Mouse (Mus musculus): ENCODE measurements around the gene Brinp1. TPM values are rescaled to one million over a fixed set of nuclear protein-coding genes. Genes with fewer than 3 reads are reported as not detected.

Brinp1 gene
- polyA plus RNA-seq (2012; rRNA removed) (9.0 and 9.5 TPM in 2 replicates), polyA plus RNA-seq (2014; fragmentation: Nextera tagmentation; extraction: Ambion mirVana) (15.2 and 18.6 TPM in 2 replicates)

DNA sequence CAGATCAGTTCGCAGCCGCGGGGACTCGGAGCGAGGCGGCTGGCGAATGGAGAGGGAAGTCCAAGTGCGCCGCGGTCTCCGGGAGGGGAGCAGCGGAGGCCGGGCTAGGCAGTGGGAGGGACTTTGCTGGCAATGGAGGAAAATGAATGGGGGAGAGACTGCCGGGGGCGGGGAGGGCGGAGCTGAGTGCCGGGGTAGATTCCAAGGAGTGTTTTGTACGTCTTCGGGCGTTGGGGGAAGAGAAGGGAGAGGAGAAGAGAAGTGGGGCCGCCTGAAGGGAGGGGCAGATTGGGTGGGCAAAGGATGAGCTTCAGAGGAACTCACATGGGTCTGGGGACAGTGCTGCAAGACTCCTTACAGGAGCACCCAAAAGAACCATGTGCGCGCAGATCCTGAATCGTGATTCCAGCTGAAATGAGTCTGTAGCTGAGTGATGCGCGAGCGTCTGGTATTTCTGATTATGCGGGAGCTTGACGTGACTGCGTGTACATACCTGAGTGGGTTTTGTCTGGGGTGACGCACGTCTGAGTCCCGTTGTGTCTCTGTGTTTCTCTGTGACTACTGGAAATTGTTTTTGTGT, at the start of gene Brinp1:
Gene Brinp1 (minus strand): TSS at position 76 of the 580 bp plus-strand sequence.
- no peak for TF ChIP-seq POLR2A (IDR thresholded peaks at IDR 0.05; ENCODE audit: borderline replicate concordance, extremely low read depth, insufficient read depth, insufficient read length)
- Histone ChIP-seq H3K27me3 (ENCODE audit: control insufficient read depth, insufficient read depth, low read length) (peaks cover 15% of the 10 kb centered on the region; the same call in 1 of the 2 replicates), H3K4me2 (replicated peaks; ENCODE audit: low read depth, low read length, severe bottlenecking) (peak within 1 kb of the TSS; percentile 83), H3K4me3 (replicated peaks; ENCODE audit: low read length) (peak within 1 kb of the TSS; percentile 50), H3K27ac (replicated peaks; ENCODE audit: low read depth, low read length) (no peak within 1 kb of the TSS), H3K9me3 (ENCODE audit: control insufficient read depth, low read length) (no peaks in the 10 kb centered on the region), H3K36me3 (ENCODE audit: control insufficient read depth, insufficient read depth, low read length) (no peaks in the 10 kb centered on the region), H3K4me1 (ENCODE audit: control insufficient read depth, insufficient read depth, low read length) (0 out of 2 replicates have a peak, but pooled peaks cover 3% of the 10 kb centered on the region), H3K9ac (ENCODE audit: low read depth, low read length, severe bottlenecking) (peak within 1 kb of the TSS; percentile 52)
- WGBS: 2% methylated on average over 33 of the region's 33 CpGs
- peak; percentile 86 for ATAC-seq (ENCODE audit: low FRiP score, low read depth)
- peak; percentile 73 for DNase-seq (ENCODE audit: low spot score)

DNA sequence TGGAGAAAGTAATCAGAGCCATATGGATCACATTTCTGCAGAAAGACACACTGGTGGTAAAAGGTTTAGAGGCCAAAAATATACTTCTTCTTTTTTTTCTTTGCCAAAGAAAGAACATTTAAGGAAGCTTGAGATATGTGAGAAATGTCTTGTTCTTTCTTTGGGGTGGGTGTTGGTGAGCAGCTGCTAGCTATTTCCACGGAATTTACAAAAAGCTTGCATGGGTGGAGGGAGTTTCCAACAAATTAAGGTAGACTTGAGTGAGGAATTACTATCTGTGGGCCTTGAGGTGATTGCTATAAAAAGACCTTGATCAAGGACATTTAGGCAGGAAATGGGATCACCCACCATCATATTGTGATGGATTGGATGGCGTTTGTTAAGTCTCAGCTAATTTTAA, 3.1 kb upstream of the Brinp1 start:
- no peak for ATAC-seq (ENCODE audit: low FRiP score, low read depth)
- WGBS: 65% methylated on average over 2 of the region's 2 CpGs

DNA sequence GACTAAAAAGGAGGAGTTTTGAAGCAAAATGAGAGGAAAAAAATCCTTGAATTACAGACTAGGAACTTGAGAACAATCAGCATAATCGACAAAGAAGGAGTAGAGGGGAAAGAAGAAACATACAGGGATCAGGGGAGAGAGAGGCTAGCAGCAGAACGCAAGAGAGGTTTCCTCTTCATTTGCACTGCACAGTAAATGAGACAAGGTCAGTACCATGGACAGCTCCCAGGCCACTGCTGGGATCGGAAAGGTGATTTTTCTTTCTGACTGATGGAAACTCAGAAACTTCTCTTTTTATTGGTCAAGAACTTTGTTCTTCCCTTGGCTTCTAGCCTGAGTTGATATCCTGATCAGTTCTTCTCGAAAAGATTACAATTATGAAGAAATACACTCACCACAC, 1.4 kb upstream of the Brinp1 start:
- Histone ChIP-seq H3K4me2 (replicated peaks; ENCODE audit: low read depth, low read length, severe bottlenecking) (no peak overlapping the region), H3K27me3 (ENCODE audit: control insufficient read depth, insufficient read depth, low read length) (peaks cover 15% of the 10 kb centered on the region; the same call in 1 of the 2 replicates), H3K4me1 (ENCODE audit: control insufficient read depth, insufficient read depth, low read length) (0 out of 2 replicates have a peak, but pooled peaks cover 3% of the 10 kb centered on the region), H3K27ac (replicated peaks; ENCODE audit: low read depth, low read length) (no peak overlapping the region), H3K36me3 (ENCODE audit: control insufficient read depth, insufficient read depth, low read length) (no peaks in the 10 kb centered on the region), H3K4me3 (replicated peaks; ENCODE audit: low read length) (no peak overlapping the region), H3K9me3 (ENCODE audit: control insufficient read depth, low read length) (no peaks in the 10 kb centered on the region), H3K9ac (ENCODE audit: low read depth, low read length, severe bottlenecking) (no peak overlapping the region)
- DNase-seq (ENCODE audit: low spot score) (peak; percentile 90), ATAC-seq (ENCODE audit: low FRiP score, low read depth) (no peak)
- no peak for TF ChIP-seq POLR2A (IDR thresholded peaks at IDR 0.05; ENCODE audit: borderline replicate concordance, extremely low read depth, insufficient read depth, insufficient read length)
- WGBS: 8% methylated on average over 4 of the region's 4 CpGs

More for the DNA sequence above, 3.1 kb upstream of the Brinp1 start:
- Histone ChIP-seq H3K4me1 (ENCODE audit: control insufficient read depth, insufficient read depth, low read length) (0 out of 2 replicates have a peak, but pooled peaks cover 3% of the 10 kb centered on the region), H3K4me3 (replicated peaks; ENCODE audit: low read length) (no peak overlapping the region), H3K27me3 (ENCODE audit: control insufficient read depth, insufficient read depth, low read length) (peaks cover 15% of the 10 kb centered on the region; the same call in 1 of the 2 replicates), H3K9ac (ENCODE audit: low read depth, low read length, severe bottlenecking) (no peak overlapping the region), H3K9me3 (ENCODE audit: control insufficient read depth, low read length) (no peaks in the 10 kb centered on the region), H3K4me2 (replicated peaks; ENCODE audit: low read depth, low read length, severe bottlenecking) (no peak overlapping the region), H3K27ac (replicated peaks; ENCODE audit: low read depth, low read length) (no peak overlapping the region), H3K36me3 (ENCODE audit: control insufficient read depth, insufficient read depth, low read length) (no peaks in the 10 kb centered on the region)
- DNase-seq (ENCODE audit: low spot score): no peak
- no peak for TF ChIP-seq POLR2A (IDR thresholded peaks at IDR 0.05; ENCODE audit: borderline replicate concordance, extremely low read depth, insufficient read depth, insufficient read length)

DNA sequence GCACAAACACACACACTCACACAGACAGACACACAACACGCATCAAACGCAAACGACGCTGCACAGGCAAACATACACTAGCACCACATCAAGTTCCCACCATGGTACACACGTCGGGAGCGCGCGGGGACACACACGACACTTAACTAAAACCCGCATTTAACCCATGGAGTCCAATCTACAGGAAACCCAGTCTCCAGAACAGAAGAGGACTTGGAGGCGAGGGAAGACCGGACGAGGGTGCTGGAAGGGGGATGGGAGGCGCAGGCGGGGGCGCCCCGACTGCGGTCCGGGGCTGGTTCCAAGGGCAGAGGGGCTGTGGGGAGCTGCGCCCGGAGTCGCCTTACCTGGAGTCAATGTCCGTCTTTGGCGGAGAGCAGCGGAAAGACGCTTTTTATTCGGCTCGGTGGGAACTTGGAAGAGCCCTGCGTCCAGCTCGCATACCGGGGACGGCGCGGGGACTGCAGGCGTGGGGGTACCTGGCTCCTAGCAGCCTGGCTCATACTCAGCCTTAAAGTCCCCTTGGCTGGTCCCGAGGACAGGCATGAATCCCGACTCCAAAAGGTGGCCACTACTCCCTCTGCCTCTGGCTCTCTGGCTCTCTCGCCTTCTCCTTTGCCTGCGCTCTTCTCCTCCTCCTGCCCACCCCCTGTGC, 403 bp downstream of the Brinp1 start:
- no peak overlapping the region for H3K27ac ChIP-seq (replicated peaks; ENCODE audit: low read depth, low read length)
- TF ChIP-seq POLR2A (IDR thresholded peaks at IDR 0.05; ENCODE audit: borderline replicate concordance, extremely low read depth, insufficient read depth, insufficient read length): no peak
- ATAC-seq (ENCODE audit: low FRiP score, low read depth) (peak; percentile 44), DNase-seq (ENCODE audit: low spot score) (no peak)
- peaks cover 15% of the 10 kb centered on the region; the same call in 1 of the 2 replicates for H3K27me3 ChIP-seq (ENCODE audit: control insufficient read depth, insufficient read depth, low read length)
- WGBS: under 1% methylated on average over 37 of the region's 40 CpGs
- H3K4me1 ChIP-seq (ENCODE audit: control insufficient read depth, insufficient read depth, low read length): 0 out of 2 replicates have a peak, but pooled peaks cover 3% of the 10 kb centered on the region
- H3K4me2 ChIP-seq (replicated peaks; ENCODE audit: low read depth, low read length, severe bottlenecking): peak overlapping the region; percentile 83
- H3K4me3 ChIP-seq (replicated peaks; ENCODE audit: low read length): peak overlapping the region; percentile 50
- no peaks in the 10 kb centered on the region for H3K9me3 ChIP-seq (ENCODE audit: control insufficient read depth, low read length)
- peak overlapping the region; percentile 52 for H3K9ac ChIP-seq (ENCODE audit: low read depth, low read length, severe bottlenecking)
- H3K36me3 ChIP-seq (ENCODE audit: control insufficient read depth, insufficient read depth, low read length): no peaks in the 10 kb centered on the region

DNA sequence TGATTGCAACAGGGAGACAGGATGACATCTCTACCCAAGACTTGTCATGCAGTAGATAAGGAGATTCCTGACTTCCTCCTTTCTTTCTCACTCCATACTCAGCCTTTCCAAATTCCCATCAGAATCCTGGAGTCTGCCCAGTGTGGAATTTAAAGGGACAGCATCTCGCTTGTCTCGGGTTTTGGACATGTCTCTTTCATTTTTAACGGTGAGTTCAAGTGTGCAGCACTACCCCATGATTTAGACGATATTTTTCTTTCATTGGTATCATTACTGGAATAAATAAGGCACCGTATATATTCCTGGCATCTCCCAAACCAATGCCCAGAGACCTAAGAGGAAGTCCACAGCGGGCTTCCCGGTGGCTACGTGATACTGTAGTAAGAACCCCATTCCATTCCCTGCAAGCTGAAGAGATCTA, 1.1 kb downstream of the Brinp1 start:
- H3K4me2 ChIP-seq (replicated peaks; ENCODE audit: low read depth, low read length, severe bottlenecking): peak overlapping the region; percentile 83
- H3K27me3 ChIP-seq (ENCODE audit: control insufficient read depth, insufficient read depth, low read length): peaks cover 15% of the 10 kb centered on the region; the same call in 1 of the 2 replicates
- H3K27ac ChIP-seq (replicated peaks; ENCODE audit: low read depth, low read length): no peak overlapping the region
- H3K9me3 ChIP-seq (ENCODE audit: control insufficient read depth, low read length): no peaks in the 10 kb centered on the region
- ATAC-seq (ENCODE audit: low FRiP score, low read depth) (no peak), DNase-seq (ENCODE audit: low spot score) (no peak)
- TF ChIP-seq POLR2A (IDR thresholded peaks at IDR 0.05; ENCODE audit: borderline replicate concordance, extremely low read depth, insufficient read depth, insufficient read length): no peak
- H3K9ac ChIP-seq (ENCODE audit: low read depth, low read length, severe bottlenecking): no peak overlapping the region
- H3K4me1 ChIP-seq (ENCODE audit: control insufficient read depth, insufficient read depth, low read length): 0 out of 2 replicates have a peak, but pooled peaks cover 3% of the 10 kb centered on the region
- WGBS: 12% methylated on average over 8 of the region's 8 CpGs
- no peaks in the 10 kb centered on the region for H3K36me3 ChIP-seq (ENCODE audit: control insufficient read depth, insufficient read depth, low read length)
- peak overlapping the region; percentile 50 for H3K4me3 ChIP-seq (replicated peaks; ENCODE audit: low read length)

Measured in limb, embryonic 14.5 days (tissue).